Mouse (Mus musculus) G1E-ER4 (cell line): ENCODE data around the gene Bad. TPM values are rescaled to one million over a fixed set of nuclear protein-coding genes. Genes with fewer than 3 reads are reported as not detected.

Source experiments
- GATA1 ChIP-seq: IDR thresholded peaks from one replicate; pipeline ENCODE4 v1.8.0; 2012; ENCODE audit warnings: low read length, inconsistent platforms
- polyA plus RNA-seq: library from polyadenylated mRNA; stranded (reverse); fragments of >175 nt; gene quantifications from 2 replicates; pipeline ENCODE4 v1.2.3, GENCODE M21; 2012

Bad gene
- polyA plus RNA-seq, 1 experiment, result 90.9 TPM

DNA sequence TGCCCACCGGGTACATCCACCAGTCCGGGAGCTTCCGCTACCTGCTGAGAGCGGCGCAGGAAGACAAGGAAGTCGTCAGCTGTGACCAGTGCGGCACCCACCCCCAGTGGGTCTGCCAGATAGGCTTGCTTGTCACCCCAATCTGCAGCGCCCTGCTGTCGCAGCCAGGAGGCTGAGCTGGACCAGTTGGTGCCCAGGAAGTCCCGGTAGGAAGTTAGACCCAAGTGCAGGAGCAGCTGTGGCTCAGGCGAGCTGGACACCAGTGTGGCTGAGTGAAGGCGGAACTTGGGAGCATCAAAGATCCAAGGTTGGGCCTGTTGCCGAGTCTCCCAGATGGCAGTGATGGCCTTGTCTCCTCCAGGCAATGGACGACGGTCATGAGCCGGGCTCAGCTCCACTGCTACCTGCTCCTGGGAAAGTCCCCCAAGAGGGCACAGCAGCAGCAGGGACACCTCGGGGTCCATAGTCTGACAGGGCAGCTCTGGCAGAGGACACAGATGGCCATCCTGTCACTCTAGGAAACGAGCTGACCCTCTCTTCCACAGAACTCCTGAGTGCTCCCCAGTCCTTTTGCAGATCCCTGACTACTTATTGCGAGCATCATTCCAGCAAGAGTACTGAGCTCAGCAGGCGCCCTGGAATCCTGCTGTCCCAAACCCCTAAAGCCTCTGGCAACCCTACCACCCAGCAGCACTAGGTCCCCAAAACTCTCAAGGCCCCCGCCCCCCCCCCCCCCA lies 53.8 kb downstream of the Bad start:
- no peak for TF ChIP-seq GATA1

DNA sequence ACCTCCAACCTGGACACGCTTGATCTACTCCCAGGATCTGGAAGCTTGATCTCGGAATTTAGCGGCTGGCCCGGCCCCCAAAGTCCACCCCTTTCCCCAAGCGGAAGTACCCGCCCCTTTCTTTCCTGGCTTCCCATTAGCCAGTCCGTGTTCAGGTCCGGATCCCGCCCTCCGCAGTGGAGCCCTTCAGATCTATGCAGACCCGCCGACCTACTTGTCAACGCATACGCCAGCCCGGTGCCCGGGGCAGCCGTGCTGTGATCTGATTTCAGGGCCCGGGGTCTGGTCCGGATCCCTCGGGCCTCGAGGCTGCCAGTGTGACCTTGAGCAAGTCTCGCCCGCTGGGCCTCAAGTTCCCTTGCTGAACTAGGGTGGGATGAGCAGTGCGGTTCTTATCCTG lies 54.3 kb downstream of the Bad start, which contains the start of the genes Nudt22 and Trpt1:
Nudt22 (minus strand) TSS at position 112 of the 400 bp plus-strand sequence.
Trpt1 (plus strand) TSS at position 126 of the 400 bp plus-strand sequence.
- no peak for TF ChIP-seq GATA1

DNA sequence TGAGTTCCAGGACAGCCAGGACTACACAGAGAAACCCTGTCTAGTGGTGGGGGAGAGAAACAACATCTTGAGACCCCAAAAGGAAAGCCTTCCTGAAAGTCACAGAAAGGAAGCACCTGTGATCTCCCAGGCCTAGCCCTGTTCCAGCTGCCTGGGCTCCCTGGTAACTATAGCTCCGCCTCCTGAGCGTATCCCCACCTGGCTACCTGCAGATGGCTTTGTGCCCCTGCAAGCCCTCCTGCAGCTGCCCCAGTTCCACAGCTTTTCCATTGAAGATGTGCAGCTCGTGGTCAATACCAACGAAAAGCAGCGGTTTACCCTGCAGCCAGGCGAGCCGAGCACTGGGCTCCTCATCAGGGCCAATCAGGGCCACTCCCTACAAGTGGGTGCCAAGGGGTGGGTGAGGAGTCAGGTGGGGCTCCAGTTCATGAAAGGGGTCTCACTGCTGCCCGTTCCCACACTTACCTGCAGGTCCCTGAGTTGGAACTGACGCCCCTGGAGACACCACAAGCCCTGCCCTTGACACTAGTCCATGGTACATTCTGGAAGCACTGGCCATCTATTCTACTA lies 56.1 kb downstream of the Bad start:
- TF ChIP-seq GATA1, result no peak

DNA sequence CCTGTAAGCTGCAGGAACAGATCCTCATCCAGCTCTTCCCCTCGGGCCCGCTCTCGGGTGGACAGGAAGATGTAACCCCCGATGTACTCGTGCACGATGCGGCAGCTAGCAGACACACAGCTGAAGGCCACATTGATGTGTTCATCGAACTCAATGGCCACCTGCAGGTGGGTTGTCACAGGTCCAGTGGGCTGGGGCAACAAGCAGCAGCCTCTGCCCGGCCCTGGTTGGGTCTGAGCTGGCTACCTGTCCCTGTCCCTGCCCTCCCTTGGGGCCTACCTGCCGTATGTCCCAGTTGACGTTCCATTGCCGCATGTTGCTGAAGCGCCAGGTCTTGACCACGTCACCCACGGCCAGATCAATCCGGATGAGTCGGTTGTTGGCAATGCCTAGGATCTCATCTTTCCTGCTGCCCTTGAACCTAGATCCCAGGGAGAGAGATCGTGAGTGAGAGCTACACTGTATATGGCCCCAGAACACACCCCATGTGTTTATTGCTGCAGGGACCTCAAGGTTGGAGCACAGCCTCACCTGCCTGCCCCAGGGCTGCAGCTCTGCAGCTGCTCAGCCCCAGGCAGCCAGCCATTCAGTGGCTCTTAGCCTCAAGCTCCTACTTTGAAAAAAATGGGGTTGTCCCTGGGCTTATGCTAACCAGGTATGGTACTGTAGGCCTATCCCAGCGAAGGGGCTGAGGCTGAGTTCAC lies 57.9 kb downstream of the Bad start:
- no peak for TF ChIP-seq GATA1

Other genes starting within 250 kb of the Bad start
- gene Rps6ka4, start 101.2 kb upstream of the Bad start, polyA plus RNA-seq, result 50.6 and 57.4 TPM in 2 replicates
- gene Ccdc88b, start 83.7 kb upstream of the Bad start, polyA plus RNA-seq, result 73.0 and 102 TPM in 2 replicates
- 247 and 344 TPM in 2 replicates for gene Trmt112, start 32.2 kb upstream of the Bad start, polyA plus RNA-seq
- 190 and 217 TPM in 2 replicates for gene Prdx5, start 31.8 kb upstream of the Bad start, polyA plus RNA-seq
- 31.8 and 38.0 TPM in 2 replicates for gene Esrra, start 20.0 kb upstream of the Bad start, polyA plus RNA-seq
- not detected in 2 replicates for gene Catsperz, start 16.5 kb upstream of the Bad start, polyA plus RNA-seq
- 0.05 TPM in 1 of 2 replicates, not detected in the other for gene Kcnk4, start 7.3 kb upstream of the Bad start, polyA plus RNA-seq
- 46.8 and 52.9 TPM in 2 replicates for gene Gpr137, start 619 bp downstream of the Bad start, polyA plus RNA-seq
- 628 and 766 TPM in 2 replicates for gene Ppp1r14b, start 33.1 kb downstream of the Bad start, polyA plus RNA-seq
- gene Plcb3, start 34.6 kb downstream of the Bad start, polyA plus RNA-seq, result 23.1 and 24.7 TPM in 2 replicates
- gene Fkbp2, start 38.6 kb downstream of the Bad start, polyA plus RNA-seq, result 182 and 256 TPM in 2 replicates
- 158 and 169 TPM in 2 replicates for gene Vegfb, start 45.8 kb downstream of the Bad start, polyA plus RNA-seq
- 20.6 and 23.1 TPM in 2 replicates for gene Dnajc4, start 50.7 kb downstream of the Bad start, polyA plus RNA-seq
- gene Nudt22, start 54.3 kb downstream of the Bad start, polyA plus RNA-seq, result 30.5 and 39.5 TPM in 2 replicates
- gene Trpt1, start 54.3 kb downstream of the Bad start, polyA plus RNA-seq, result 1.0 and 1.7 TPM in 2 replicates
- 903 and 1,003 TPM in 2 replicates for gene Fermt3, start 77.6 kb downstream of the Bad start, polyA plus RNA-seq
- gene Stip1, start 98.1 kb downstream of the Bad start, polyA plus RNA-seq, result 144 and 252 TPM in 2 replicates
- gene Macrod1, start 114.9 kb downstream of the Bad start, polyA plus RNA-seq, result 13.8 and 18.3 TPM in 2 replicates
- gene Flrt1, start 163.9 kb downstream of the Bad start, polyA plus RNA-seq, result not detected in 2 replicates